Mouse (Mus musculus): ENCODE data around the gene Zfr2.
"Not testable (repeated sequence)": the region's sequence is repeated elsewhere in the genome, so short reads cannot be mapped to it uniquely, and the experiment has no call there.

The Zfr2 gene

GRCm38 (mm10) chr10:81202978-81203720, 29.8 kb upstream of the Zfr2 start:
- no peak for DNase-seq (ENCODE audit: low spot score in 2 of 2)

GRCm38 (mm10) chr10:81204137-81204536, 28.8 kb upstream of the Zfr2 start:
- DNase-seq (ENCODE audit: low spot score in 2 of 2), result no peak

GRCm38 (mm10) chr10:81210154-81210553, 22.8 kb upstream of the Zfr2 start:
- no peak for DNase-seq (ENCODE audit: low spot score in 2 of 2)

- no peak for DNase-seq (ENCODE audit: low spot score in 2 of 2)
Measured at GRCm38 (mm10) chr10:81216260-81216659, 16.7 kb upstream of the Zfr2 start.

- no peak for DNase-seq (ENCODE audit: low spot score in 2 of 2)
Measured at GRCm38 (mm10) chr10:81216810-81217209, 16.1 kb upstream of the Zfr2 start.

- DNase-seq (ENCODE audit: low spot score in 2 of 2), result not testable (repeated sequence)
Measured at GRCm38 (mm10) chr10:81217267-81217666, 15.7 kb upstream of the Zfr2 start.

GRCm38 (mm10) chr10:81217964-81218363, 15.0 kb upstream of the Zfr2 start:
- DNase-seq (ENCODE audit: low spot score in 2 of 2), result peak; percentile 36 to 55

GRCm38 (mm10) chr10:81221402-81222015, 11.4 kb upstream of the Zfr2 start:
- DNase-seq (ENCODE audit: low spot score in 2 of 2), result no peak

GRCm38 (mm10) chr10:81223731-81224130, 9.2 kb upstream of the Zfr2 start:
- not testable (repeated sequence) for DNase-seq (ENCODE audit: low spot score in 2 of 2)

- no peak for DNase-seq (ENCODE audit: low spot score in 2 of 2)
Measured at GRCm38 (mm10) chr10:81229735-81230437, 3.1 kb upstream of the Zfr2 start.

- DNase-seq (ENCODE audit: low spot score in 2 of 2), result no peak
Measured at GRCm38 (mm10) chr10:81230438-81231332, 2.3 kb upstream of the Zfr2 start, which contains the start of gene Atcay. Gene Atcay (minus strand): TSS chr10:81230833.

GRCm38 (mm10) chr10:81231436-81231835, 1.5 kb upstream of the Zfr2 start:
- no peak for DNase-seq (ENCODE audit: low spot score in 2 of 2)

- no peak for DNase-seq (ENCODE audit: low spot score in 2 of 2)
Measured at GRCm38 (mm10) chr10:81233226-81233585, 251 bp downstream of the Zfr2 start.

- no peak for DNase-seq (ENCODE audit: low spot score in 2 of 2)
Measured at GRCm38 (mm10) chr10:81234206-81234605, 1.3 kb downstream of the Zfr2 start.

- DNase-seq (ENCODE audit: low spot score in 2 of 2), result no peak
Measured at GRCm38 (mm10) chr10:81236471-81237268, 3.7 kb downstream of the Zfr2 start.

GRCm38 (mm10) chr10:81238618-81239017, 5.7 kb downstream of the Zfr2 start:
- DNase-seq (ENCODE audit: low spot score in 2 of 2), result no peak

- no peak for DNase-seq (ENCODE audit: low spot score in 2 of 2)
Measured at GRCm38 (mm10) chr10:81240876-81241275, 7.9 kb downstream of the Zfr2 start.

- no peak for DNase-seq (ENCODE audit: low spot score in 2 of 2)
Measured at GRCm38 (mm10) chr10:81242021-81242420, 9.1 kb downstream of the Zfr2 start.

GRCm38 (mm10) chr10:81244146-81244545, 11.2 kb downstream of the Zfr2 start:
- DNase-seq (ENCODE audit: low spot score in 2 of 2), result no peak

- peak; percentile 64 to 87 for DNase-seq (ENCODE audit: low spot score in 2 of 2)
Measured at GRCm38 (mm10) chr10:81244595-81244994, 11.6 kb downstream of the Zfr2 start.

GRCm38 (mm10) chr10:81245166-81245565, 12.2 kb downstream of the Zfr2 start:
- no peak for DNase-seq (ENCODE audit: low spot score in 2 of 2)

All from urinary bladder, adult 18-20 months (tissue).